Mouse (Mus musculus) neural tube, embryonic 14.5 days (tissue): ENCODE measurements around the gene Wipf2. TPM values are rescaled to one million over a fixed set of nuclear protein-coding genes. Genes with fewer than 3 reads are reported as not detected.
"Not testable (repeated sequence)": the region's sequence is repeated elsewhere in the genome, so short reads cannot be mapped to it uniquely, and the experiment has no call there.

Source experiments
- ATAC-seq: fragments of 200-750 bp; cut with Nextera tagmentation; 2 replicates; pipeline ENCODE4 v1.8.0; 2017; ENCODE audit warnings: low read depth, mild to moderate bottlenecking, moderate TSS enrichment, moderate library complexity
- H3K27ac ChIP-seq: fragments of 300-500 bp; sonication (generic); 2 replicates; pipeline ENCODE4 v1.5.1; 2014; ENCODE audit warnings: low read depth, mild to moderate bottlenecking, control low read depth, low read length, moderate library complexity, mixed read lengths
- H3K27me3 ChIP-seq: fragments of 300-500 bp; sonication (generic); 2 replicates; pipeline ENCODE4 v1.6.1; 2014; ENCODE audit warnings: low read length; ENCODE audit not compliant: control insufficient read depth, insufficient read depth
- H3K36me3 ChIP-seq: fragments of 300-500 bp; sonication (generic); 2 replicates; pipeline ENCODE4 v1.6.1; 2014; ENCODE audit warnings: low read length, mixed read lengths; ENCODE audit not compliant: control insufficient read depth, insufficient read depth
- H3K4me1 ChIP-seq: fragments of 300-500 bp; sonication (generic); 2 replicates; pipeline ENCODE4 v1.6.1; 2014; ENCODE audit warnings: low read length; ENCODE audit not compliant: control insufficient read depth, insufficient read depth
- H3K4me2 ChIP-seq: fragments of 300-500 bp; sonication (generic); 2 replicates; pipeline ENCODE4 v1.6.1; 2014; ENCODE audit warnings: mild to moderate bottlenecking, low read depth, low read length, control low read depth
- H3K4me3 ChIP-seq: fragments of 300-500 bp; sonication (generic); 2 replicates; pipeline ENCODE4 v1.5.1; 2014; ENCODE audit warnings: low read depth, low read length, control low read depth, mixed read lengths
- H3K9ac ChIP-seq: fragments of 300-500 bp; sonication (generic); replicated peaks from 2 replicates; pipeline ENCODE4 v1.6.1; 2014; ENCODE audit warnings: low read depth, mild to moderate bottlenecking, control low read depth, low read length, mixed read lengths
- H3K9me3 ChIP-seq: fragments of 300-500 bp; sonication (generic); 2 replicates; pipeline ENCODE4 v1.6.1; 2016; ENCODE audit warnings: low read length; ENCODE audit not compliant: control insufficient read depth
- WGBS: fragments of 180-500 bp; shearing (Covaris S2); extraction: QIAGEN DNeasy Blood & Tissue Kit; methylation state at CpG from one replicate; pipeline ENCODE4 v1.1.7; 2014; 5-methylcytosine and 5-hydroxymethylcytosine counted together
- polyA plus RNA-seq: library from polyadenylated mRNA; unstranded; fragments of >200 nt; fragmentation: Nextera tagmentation; extraction: Ambion mirVana; gene quantifications from 2 replicates; pipeline ENCODE4 v1.2.1, GENCODE M21; 2014

Wipf2 gene
- 5.2 and 5.7 TPM in 2 replicates for polyA plus RNA-seq

DNA sequence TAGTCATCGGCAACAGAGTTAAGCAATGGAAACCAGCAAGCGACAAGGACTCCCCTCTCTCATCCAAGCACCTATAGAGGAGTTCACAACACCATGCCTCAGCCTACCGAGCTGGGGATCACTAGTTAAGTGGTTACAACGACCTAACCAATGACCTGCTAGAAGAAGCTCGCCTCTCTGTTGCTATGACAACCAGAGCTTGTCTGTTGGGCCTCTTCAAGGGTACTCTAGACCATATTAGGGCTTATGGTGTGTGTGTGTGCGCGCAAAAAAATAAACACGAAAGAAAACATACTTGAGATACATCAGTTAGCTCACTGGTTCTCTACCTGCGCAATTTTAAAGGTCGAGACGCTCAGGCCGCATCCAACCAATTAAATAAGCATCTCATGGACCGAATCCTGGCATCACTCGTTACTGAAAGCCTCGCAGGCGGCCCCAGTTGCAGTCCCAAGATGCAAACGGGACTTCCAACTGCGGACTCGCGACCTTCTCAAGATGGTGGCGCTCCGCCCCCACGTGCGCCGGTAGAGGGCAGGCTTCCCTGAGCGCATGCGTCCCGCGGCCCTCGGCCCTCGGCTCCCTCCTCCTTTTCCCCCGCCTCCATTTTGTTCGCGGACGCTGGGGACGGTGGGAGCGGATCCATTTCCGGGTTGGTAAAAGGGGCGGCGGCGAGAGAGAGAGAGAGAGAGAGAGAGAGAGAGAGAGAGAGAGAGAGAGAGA, at the start of gene Wipf2:
Gene Wipf2, plus strand, starts transcription at position 611 of the 723 bp plus-strand sequence.
- ATAC-seq: peak; percentile 91
- peak within 1 kb of the TSS; percentile 56 for H3K4me3 ChIP-seq
- peak within 1 kb of the TSS; percentile 90 for H3K27ac ChIP-seq
- H3K36me3 ChIP-seq: no peaks in the 10 kb centered on the region
- no peaks in the 10 kb centered on the region for H3K9me3 ChIP-seq
- peak within 1 kb of the TSS; percentile 65 for H3K4me2 ChIP-seq
- 6% methylated on average over 41 of the region's 41 CpGs for WGBS
- peaks cover 8% of the 10 kb centered on the region; the same call in 1 of the 2 replicates for H3K4me1 ChIP-seq
- H3K27me3 ChIP-seq: no peaks in the 10 kb centered on the region
- H3K9ac ChIP-seq: peak within 1 kb of the TSS; percentile 74

DNA sequence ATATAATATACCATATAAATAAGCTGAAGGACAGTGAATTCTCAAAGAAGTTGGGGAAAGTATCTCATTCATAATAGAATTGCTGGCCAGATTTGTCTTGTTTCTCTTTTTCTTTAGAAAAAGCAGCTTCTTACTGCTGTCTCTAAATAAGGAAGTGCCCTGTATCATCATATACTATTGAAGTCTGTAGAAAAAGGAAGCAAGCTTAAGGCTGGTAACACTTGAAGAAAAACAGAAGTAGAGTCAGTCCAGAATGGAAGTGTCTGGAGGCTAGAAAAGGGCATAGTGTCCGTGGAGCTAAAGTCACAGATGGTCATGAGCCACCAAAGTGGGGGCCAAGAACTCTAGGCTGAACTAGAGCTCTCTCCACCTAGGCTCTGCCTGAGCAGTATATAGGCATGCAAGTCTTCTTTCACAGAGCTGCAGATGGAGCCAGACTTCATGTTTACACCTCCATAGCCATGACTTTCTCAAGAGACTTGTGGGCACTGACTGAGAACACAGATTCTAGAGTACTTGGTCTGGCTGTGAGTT, 46.7 kb upstream of the Wipf2 start:
- Histone ChIP-seq H3K9ac (no peak overlapping the region), H3K36me3 (peaks cover 26% of the 10 kb centered on the region), H3K9me3 (no peaks in the 10 kb centered on the region), H3K4me3 (no peak overlapping the region), H3K27ac (no peak overlapping the region), H3K27me3 (no peaks in the 10 kb centered on the region), H3K4me2 (no peak overlapping the region), H3K4me1 (no peaks in the 10 kb centered on the region)
- ATAC-seq: no peak
- WGBS: 100% methylated on average over 1 of the region's 1 CpGs

GRCm38 (mm10) chr11:98820968-98821367, 42.5 kb upstream of the Wipf2 start:
- no peak for ATAC-seq
- Histone ChIP-seq H3K27me3 (no peaks in the 10 kb centered on the region), H3K27ac (no peak overlapping the region), H3K9ac (no peak overlapping the region), H3K36me3 (peaks cover 43% of the 10 kb centered on the region), H3K4me1 (no peaks in the 10 kb centered on the region), H3K9me3 (no peaks in the 10 kb centered on the region), H3K4me2 (no peak overlapping the region), H3K4me3 (no peak overlapping the region)
- 97% methylated on average over 5 of the region's 5 CpGs for WGBS

DNA sequence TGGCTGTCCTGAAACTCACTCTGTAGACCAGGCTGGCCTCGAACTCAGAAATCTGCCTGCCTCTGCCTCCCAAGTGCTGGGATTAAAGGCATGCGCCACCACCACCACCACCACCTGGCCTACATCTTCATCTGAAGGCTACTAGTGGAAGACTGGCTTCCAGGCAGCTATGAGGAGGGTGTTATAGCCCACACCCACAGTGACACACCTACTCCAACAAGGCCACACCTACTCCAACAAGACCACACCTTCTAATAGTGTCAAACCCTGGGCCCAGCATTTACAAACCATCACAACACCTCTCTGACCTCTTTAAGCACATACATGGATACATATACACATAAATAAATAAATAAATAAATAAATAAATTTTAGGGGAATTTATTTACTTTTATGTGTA, 37.4 kb upstream of the Wipf2 start:
- H3K4me2 ChIP-seq, ATAC-seq, H3K4me1 ChIP-seq, H3K9me3 ChIP-seq, H3K27ac ChIP-seq, H3K4me3 ChIP-seq, H3K27me3 ChIP-seq, H3K9ac ChIP-seq: not testable (repeated sequence)
- WGBS: 94% methylated on average over 2 of the region's 2 CpGs
- peaks cover 55% of the 10 kb centered on the region for H3K36me3 ChIP-seq

GRCm38 (mm10) chr11:98827877-98828276, 35.6 kb upstream of the Wipf2 start:
- Histone ChIP-seq H3K27me3 (no peaks in the 10 kb centered on the region), H3K9ac (no peak overlapping the region), H3K9me3 (no peaks in the 10 kb centered on the region), H3K4me2 (no peak overlapping the region), H3K4me3 (no peak overlapping the region), H3K27ac (no peak overlapping the region), H3K36me3 (peaks cover 60% of the 10 kb centered on the region), H3K4me1 (no peaks in the 10 kb centered on the region)
- no peak for ATAC-seq
- 87% methylated on average over 2 of the region's 2 CpGs for WGBS

- WGBS: 76% methylated on average over 12 of the region's 12 CpGs
- Histone ChIP-seq H3K36me3 (peaks cover 65% of the 10 kb centered on the region), H3K4me1 (no peaks in the 10 kb centered on the region), H3K9ac (no peak overlapping the region), H3K4me3 (no peak overlapping the region), H3K27ac (no peak overlapping the region), H3K4me2 (no peak overlapping the region), H3K9me3 (no peaks in the 10 kb centered on the region), H3K27me3 (no peaks in the 10 kb centered on the region)
- ATAC-seq: no peak
Observed at GRCm38 (mm10) chr11:98829091-98829775, 34.2 kb upstream of the Wipf2 start.

DNA sequence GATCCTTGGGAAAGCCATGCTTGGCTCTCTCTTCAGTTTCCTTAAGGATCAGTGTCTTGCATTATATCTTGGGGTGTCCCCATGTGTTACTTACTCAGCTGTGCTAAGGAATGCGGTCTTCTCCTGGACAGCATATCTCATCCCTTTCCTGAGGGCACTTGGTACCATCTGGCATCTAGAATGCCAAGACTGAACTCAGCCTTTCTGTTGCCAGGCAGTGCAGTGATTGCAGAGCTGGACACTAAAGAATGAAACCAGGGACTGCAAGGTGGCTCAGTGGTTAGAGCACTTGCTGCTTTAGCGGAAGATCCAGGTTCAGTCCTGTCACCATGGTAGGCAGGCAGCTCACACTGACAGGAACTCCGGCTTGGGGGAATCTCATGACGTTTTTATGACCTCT, 33.6 kb upstream of the Wipf2 start:
- WGBS: 70% methylated on average over 4 of the region's 4 CpGs
- Histone ChIP-seq H3K36me3 (peaks cover 60% of the 10 kb centered on the region), H3K27ac (no peak overlapping the region), H3K27me3 (no peaks in the 10 kb centered on the region), H3K9ac (no peak overlapping the region), H3K4me3 (no peak overlapping the region), H3K4me2 (no peak overlapping the region), H3K4me1 (no peaks in the 10 kb centered on the region), H3K9me3 (no peaks in the 10 kb centered on the region)
- no peak for ATAC-seq

DNA sequence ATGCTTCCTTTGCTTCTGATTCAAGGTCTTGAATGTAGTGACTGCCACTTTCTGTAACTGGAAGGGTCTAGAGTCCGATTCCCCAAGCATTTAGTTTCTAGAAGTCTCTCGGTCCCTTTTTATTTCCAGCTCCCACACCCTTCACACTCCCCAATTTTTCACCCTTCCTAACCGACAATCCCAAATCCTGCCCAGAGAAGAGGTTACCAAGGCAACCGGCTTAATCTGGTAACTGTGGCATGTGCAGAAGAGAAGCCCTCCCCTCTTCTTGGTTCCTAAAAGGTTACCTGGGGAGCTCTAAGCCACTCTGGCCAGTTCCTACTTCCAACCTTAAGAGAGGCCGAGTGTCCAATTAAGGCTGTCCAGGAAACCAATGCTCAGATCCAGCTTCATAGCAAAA, 28.1 kb upstream of the Wipf2 start:
- ATAC-seq: no peak
- WGBS: 52% methylated on average over 5 of the region's 5 CpGs

DNA sequence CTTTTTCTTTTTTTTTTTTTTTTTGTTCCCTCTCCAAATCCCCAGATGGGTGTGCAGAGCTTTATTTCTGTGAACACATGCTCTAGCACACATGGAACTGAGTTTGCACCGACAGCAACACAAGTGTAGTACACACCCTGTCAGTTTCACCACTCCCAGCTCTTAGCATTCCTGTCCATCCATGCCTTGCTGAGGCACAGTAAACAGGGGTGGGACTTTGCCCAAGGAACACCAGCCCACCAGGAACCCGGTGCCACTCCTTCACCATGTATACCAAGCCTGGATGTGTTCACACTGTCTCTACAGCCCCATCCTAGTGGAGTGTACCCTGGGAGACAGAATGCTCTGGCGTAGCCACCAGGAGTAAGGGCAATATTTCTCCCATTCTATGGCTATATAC, 27.7 kb upstream of the Wipf2 start:
- H3K4me3 ChIP-seq: no peak overlapping the region
- no peak for ATAC-seq
- no peak overlapping the region for H3K9ac ChIP-seq
- WGBS: 69% methylated on average over 3 of the region's 3 CpGs
- no peaks in the 10 kb centered on the region for H3K9me3 ChIP-seq
- H3K4me1 ChIP-seq: peaks cover 6% of the 10 kb centered on the region; the same call in 1 of the 2 replicates
- H3K27me3 ChIP-seq: no peaks in the 10 kb centered on the region
- no peak overlapping the region for H3K4me2 ChIP-seq
- no peak overlapping the region for H3K27ac ChIP-seq
- H3K36me3 ChIP-seq: peaks cover 34% of the 10 kb centered on the region

More for the DNA sequence above, 28.1 kb upstream of the Wipf2 start:
- Histone ChIP-seq H3K9me3 (no peaks in the 10 kb centered on the region), H3K4me1 (peaks cover 6% of the 10 kb centered on the region; the same call in 1 of the 2 replicates), H3K9ac (no peak overlapping the region), H3K27me3 (no peaks in the 10 kb centered on the region), H3K4me3 (no peak overlapping the region), H3K27ac (no peak overlapping the region), H3K36me3 (peaks cover 34% of the 10 kb centered on the region), H3K4me2 (no peak overlapping the region)
